Mouse (Mus musculus) small intestine, adult 2 months (tissue): ENCODE measurements at regions not wholly inside any gene's neighbourhood (a gene's known extent, or its start where the extent isn't known, plus 50 kb on each side); places are given as distances from the start of the nearest gene placed in this dataset.

Experiments used
- H3K27ac ChIP-seq: fragments of 200-500 bp; 2 replicates; pipeline ENCODE4 v1.5.1; 2012; ENCODE audit warnings: low read depth, low read length, control low read depth, inconsistent platforms; ENCODE audit not compliant: insufficient read depth
- H3K27me3 ChIP-seq: fragments of 200-500 bp; 2 replicates; pipeline ENCODE4 v1.6.1; 2012; ENCODE audit warnings: mild to moderate bottlenecking, moderate library complexity, low read length, inconsistent platforms; ENCODE audit not compliant: control insufficient read depth, insufficient read depth
- H3K36me3 ChIP-seq: fragments of 200-500 bp; 2 replicates; pipeline ENCODE4 v1.6.1; 2012; ENCODE audit warnings: mild to moderate bottlenecking, low read length, control low read depth, inconsistent platforms; ENCODE audit not compliant: control insufficient read depth, insufficient read depth
- H3K4me1 ChIP-seq: fragments of 200-500 bp; 2 replicates; pipeline ENCODE4 v1.6.1; 2012; ENCODE audit warnings: low read length, inconsistent platforms, mixed read lengths; ENCODE audit not compliant: control insufficient read depth, insufficient read depth, insufficient read length
- H3K4me3 ChIP-seq: fragments of 200-500 bp; 2 replicates; pipeline ENCODE4 v1.5.1; 2012; ENCODE audit warnings: low read depth, mild to moderate bottlenecking, control low read depth, inconsistent platforms, low read length, moderate library complexity
- CTCF ChIP-seq: fragments of 200-500 bp; IDR thresholded peaks from 2 replicates; pipeline ENCODE4 v1.5.1; 2012; ENCODE audit warnings: low read depth, mild to moderate bottlenecking, control low read depth, inconsistent platforms, low read length, moderate library complexity, mixed read lengths; ENCODE audit not compliant: insufficient replicate concordance, insufficient read length; ENCODE audit errors: extremely low read depth
- POLR2A ChIP-seq: fragments of 200-500 bp; IDR thresholded peaks from 2 replicates; pipeline ENCODE4 v1.6.1; 2012; ENCODE audit warnings: low read depth, mild to moderate bottlenecking, control low read depth, inconsistent platforms, low read length, moderate library complexity
- WGBS: fragments of 180-500 bp; shearing (Covaris S2); methylation state at CpG from one replicate; pipeline ENCODE4 v1.1.7; 2018; 5-methylcytosine and 5-hydroxymethylcytosine counted together

DNA sequence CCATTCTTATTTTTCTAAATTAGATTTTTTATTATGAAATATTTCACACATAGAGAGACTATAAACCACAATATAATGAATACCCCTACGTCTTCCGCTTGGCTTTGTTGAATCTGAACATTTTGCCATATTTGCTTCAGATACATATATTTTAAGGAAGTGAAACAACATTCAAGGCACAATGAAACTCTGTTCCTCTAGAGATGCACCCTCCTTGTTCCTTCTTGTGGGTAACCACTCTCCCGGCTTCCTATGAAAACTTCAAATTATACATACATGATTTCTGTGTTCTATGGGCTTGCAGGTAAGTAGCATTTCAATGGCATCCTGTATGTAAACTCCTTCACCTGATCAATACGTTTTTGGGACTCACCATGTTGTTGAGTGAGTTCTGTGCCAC is 94.4 kb upstream of the Lhx1 start:
- Histone ChIP-seq H3K27ac (no peak overlapping the region), H3K27me3 (no peaks in the 10 kb centered on the region), H3K4me1 (no peaks in the 10 kb centered on the region), H3K4me3 (no peak overlapping the region), H3K36me3 (no peaks in the 10 kb centered on the region)
- TF ChIP-seq POLR2A = no peak
- TF ChIP-seq CTCF = no peak
- WGBS = 76% methylated on average over 4 of the region's 4 CpGs

DNA sequence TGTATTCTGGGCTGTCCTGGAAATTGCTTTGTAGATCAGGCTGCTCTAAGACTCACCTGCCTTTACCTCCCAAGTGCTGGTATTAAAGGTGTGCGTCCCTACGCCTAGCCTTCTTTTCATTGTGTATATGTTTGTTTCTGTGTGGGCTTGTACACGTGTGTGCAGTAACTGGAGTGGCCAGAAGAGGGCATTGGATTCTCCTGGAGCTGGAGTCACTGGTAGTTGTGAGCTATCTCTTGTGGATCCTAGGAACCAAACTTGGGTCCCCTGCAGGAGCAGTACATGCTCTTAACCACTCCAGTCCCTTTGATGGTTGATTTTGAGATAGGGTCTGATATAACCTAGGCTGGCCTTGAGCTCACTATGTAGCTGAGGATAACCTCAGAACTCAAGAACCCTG is 93.2 kb upstream of the Lhx1 start:
- 92% methylated on average over 3 of the region's 3 CpGs for WGBS
- H3K27me3 ChIP-seq = no peaks in the 10 kb centered on the region

DNA sequence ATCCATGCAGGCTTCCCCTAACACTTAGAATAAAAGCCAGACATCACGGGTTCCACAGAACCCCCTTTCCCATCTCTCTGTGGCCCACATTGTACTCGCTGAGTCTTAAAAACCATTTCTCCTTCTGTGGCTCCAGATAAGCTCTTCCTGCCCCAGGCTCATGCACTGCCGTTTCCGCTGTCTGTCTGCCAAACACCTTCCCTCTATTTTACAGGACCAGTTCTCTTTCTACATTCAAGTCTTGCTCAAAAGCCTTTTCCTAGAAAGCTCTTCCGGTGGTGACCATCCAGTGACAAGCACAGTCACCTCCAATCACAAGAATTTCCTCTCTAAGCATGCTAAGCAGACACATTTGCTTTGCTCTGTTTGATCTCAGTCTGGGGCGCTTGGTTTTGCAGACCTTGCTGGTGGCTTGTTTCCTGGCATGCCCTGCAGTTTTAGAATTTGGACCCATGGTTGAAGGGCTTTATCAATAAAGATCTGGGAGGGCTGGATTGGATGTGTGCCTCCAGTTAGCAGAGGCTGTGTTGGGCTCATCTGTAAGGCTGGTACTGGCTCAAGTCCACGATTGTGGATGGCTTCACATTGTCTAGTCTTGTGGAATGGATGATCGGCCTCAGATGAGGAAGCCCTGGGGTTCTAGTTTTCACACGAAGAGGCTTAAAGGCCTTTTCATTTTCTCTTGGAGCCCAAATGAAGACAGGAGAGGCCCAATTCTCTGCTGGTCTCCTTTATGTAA is 87.8 kb upstream of the Lhx1 start:
- TF ChIP-seq POLR2A = no peak
- TF ChIP-seq CTCF = no peak
- WGBS = 72% methylated on average over 9 of the region's 9 CpGs
- Histone ChIP-seq H3K36me3 (no peaks in the 10 kb centered on the region), H3K27ac (no peak overlapping the region), H3K4me3 (no peak overlapping the region), H3K4me1 (no peaks in the 10 kb centered on the region), H3K27me3 (no peaks in the 10 kb centered on the region)

More for the DNA sequence above, 93.2 kb upstream of the Lhx1 start:
- Histone ChIP-seq H3K4me1 (no peaks in the 10 kb centered on the region), H3K4me3 (no peak overlapping the region), H3K36me3 (no peaks in the 10 kb centered on the region), H3K27ac (no peak overlapping the region)
- TF ChIP-seq POLR2A (no peak), CTCF (no peak)

- H3K4me3 ChIP-seq = no peak overlapping the region
- no peak overlapping the region for H3K27ac ChIP-seq
- TF ChIP-seq CTCF (peak; percentile 17; the same call in 1 of the 2 replicates), POLR2A (no peak)
- no peaks in the 10 kb centered on the region for H3K4me1 ChIP-seq
- H3K27me3 ChIP-seq = no peaks in the 10 kb centered on the region
- 26% methylated on average over 4 of the region's 4 CpGs for WGBS
- H3K36me3 ChIP-seq = no peaks in the 10 kb centered on the region
These were observed 86.2 kb upstream of the Lhx1 start for GRCm38 (mm10) chr11:84611625-84611879.

GRCm38 (mm10) chr11:84610774-84611624 is 85.7 kb upstream of the Lhx1 start:
- H3K27me3 ChIP-seq = peaks cover 3% of the 10 kb centered on the region; the same call in 1 of the 2 replicates
- H3K4me1 ChIP-seq = no peaks in the 10 kb centered on the region
- H3K4me3 ChIP-seq = no peak overlapping the region
- no peak for TF ChIP-seq CTCF
- TF ChIP-seq POLR2A = no peak
- no peaks in the 10 kb centered on the region for H3K36me3 ChIP-seq
- no peak overlapping the region for H3K27ac ChIP-seq
- WGBS = 70% methylated on average over 7 of the region's 7 CpGs

GRCm38 (mm10) chr11:84604781-84605180 is 79.4 kb upstream of the Lhx1 start:
- Histone ChIP-seq H3K27ac (no peak overlapping the region), H3K36me3 (no peaks in the 10 kb centered on the region), H3K27me3 (peaks cover 6% of the 10 kb centered on the region; the same call in 1 of the 2 replicates), H3K4me3 (no peak overlapping the region), H3K4me1 (no peaks in the 10 kb centered on the region)
- TF ChIP-seq POLR2A (no peak), CTCF (no peak)
- WGBS = 6% methylated on average over 6 of the region's 6 CpGs

DNA sequence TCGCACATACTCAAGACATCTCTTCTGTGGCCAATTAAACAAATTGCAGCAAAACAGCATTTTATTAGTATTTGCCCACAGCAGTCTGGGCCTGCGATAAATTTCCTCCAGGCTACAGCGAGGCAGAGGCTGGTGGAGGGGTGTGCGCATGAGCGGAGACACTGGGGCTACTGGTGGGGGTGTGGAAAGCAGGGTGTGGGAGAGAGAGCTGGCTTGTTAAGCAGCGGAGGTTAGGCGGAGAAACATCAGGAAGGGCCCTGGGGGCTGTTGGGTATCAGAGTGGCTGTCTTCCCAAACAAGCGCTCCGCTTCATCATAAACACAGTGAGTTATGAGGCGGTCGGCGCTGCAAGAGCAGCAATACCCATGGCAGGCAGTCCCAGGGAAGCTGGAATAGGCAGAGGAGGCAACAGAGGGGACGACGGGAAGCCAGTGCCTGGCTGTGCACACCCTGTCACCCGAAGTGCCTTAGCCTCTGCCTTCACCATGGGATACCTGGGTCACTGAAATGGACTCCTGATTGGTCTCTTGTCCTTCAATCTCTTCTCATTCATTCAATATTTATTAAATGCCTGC is 74.0 kb upstream of the Lhx1 start:
- Histone ChIP-seq H3K27ac (no peak overlapping the region), H3K4me3 (no peak overlapping the region), H3K36me3 (no peaks in the 10 kb centered on the region), H3K4me1 (no peaks in the 10 kb centered on the region), H3K27me3 (no peaks in the 10 kb centered on the region)
- whole genome bisulfite sequencing = 66% methylated on average over 15 of the region's 15 CpGs
- no peak for TF ChIP-seq CTCF
- no peak for TF ChIP-seq POLR2A
